ENCODE assay signal across 25 mouse cellular contexts in the genomic region with DNA sequence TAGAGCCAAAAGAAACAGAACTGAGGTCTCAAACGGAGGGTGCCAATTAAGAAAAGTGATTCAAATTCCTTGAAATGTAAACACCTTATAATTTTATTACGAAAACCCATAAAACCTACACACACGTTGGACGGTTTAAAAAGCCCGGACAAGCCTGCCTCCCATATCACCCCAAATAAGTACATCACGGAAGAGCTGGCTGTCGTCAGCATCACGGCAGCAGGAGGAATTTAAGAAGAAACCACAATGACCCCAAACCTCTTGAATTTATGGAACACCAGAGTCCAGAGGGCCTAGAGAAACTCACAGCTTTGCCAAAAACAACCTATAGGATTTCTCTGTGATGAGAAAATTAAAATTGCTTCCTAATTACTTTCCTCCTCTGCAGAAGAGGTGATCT. TPM values are rescaled to one million over a fixed set of nuclear protein-coding genes. Genes with fewer than 3 reads are reported as not detected.
A peak's percentile ranks its signal among the peaks of the same experiment; 100 is the strongest.
DNase-seq lines count a peak whose midpoint lies in the region; ATAC-seq and TF ChIP-seq lines count a peak whose summit lies in the region.
"Had no signal": no experiment of that assay in that cellular context is flagged by ENCODE, and none has a peak within 500 bp of the region (broad histone marks: within the 10 kb centered on the region; RNA-seq: fewer than 3 reads in every experiment).

No protein-coding gene starts in this region.

- H3K9ac ChIP-seq in intestine, embryonic 14.5 days (ENCODE audit: low read length), result no peak overlapping the region
- no peak overlapping the region for H3K9ac ChIP-seq in intestine, embryonic 15.5 days
- H3K9ac ChIP-seq in lung, embryonic 14.5 days, result no peak overlapping the region
- no peak overlapping the region for H3K9ac ChIP-seq in limb, embryonic 14.5 days (ENCODE audit: low read depth, low read length, severe bottlenecking)
- H3K9ac ChIP-seq: forebrain, embryonic 15.5 days; heart, embryonic 15.5 days; hindbrain, embryonic 14.5 days; liver, embryonic 15.5 days had no signal

- 25% methylated on average over 8 of the region's 8 CpGs for WGBS in intestine, embryonic 14.5 days
- 33% methylated on average over 8 of the region's 8 CpGs for WGBS in intestine, embryonic 15.5 days
- WGBS in lung, embryonic 14.5 days, result 33% methylated on average over 8 of the region's 8 CpGs
- WGBS in limb, embryonic 14.5 days, result 22% methylated on average over 8 of the region's 8 CpGs

- no peak for TF ChIP-seq POLR2A in limb, embryonic 14.5 days (IDR thresholded peaks at IDR 0.05; ENCODE audit: borderline replicate concordance, extremely low read depth, insufficient read depth, insufficient read length)

- H3K9me3 ChIP-seq in intestine, embryonic 14.5 days (ENCODE audit: control insufficient read depth, low read length), result no peaks in the 10 kb centered on the region
- no peaks in the 10 kb centered on the region for H3K9me3 ChIP-seq in intestine, embryonic 15.5 days
- no peaks in the 10 kb centered on the region for H3K9me3 ChIP-seq in lung, embryonic 14.5 days (ENCODE audit: low read depth, low read length)
- no peaks in the 10 kb centered on the region for H3K9me3 ChIP-seq in limb, embryonic 14.5 days (ENCODE audit: control insufficient read depth, low read length)
- H3K9me3 ChIP-seq: forebrain, embryonic 15.5 days; heart, embryonic 15.5 days; liver, embryonic 15.5 days had no signal

- H3K4me2 ChIP-seq in intestine, embryonic 14.5 days (ENCODE audit: low read length), result peak overlapping the region; percentile 33
- no peak overlapping the region for H3K4me2 ChIP-seq in intestine, embryonic 15.5 days (replicated peaks)
- 0 out of 2 replicates have a peak overlapping the region, but pooled peaks have one; percentile 4 for H3K4me2 ChIP-seq in lung, embryonic 14.5 days
- no peak overlapping the region for H3K4me2 ChIP-seq in limb, embryonic 14.5 days (replicated peaks; ENCODE audit: low read depth, low read length, severe bottlenecking)
- H3K4me2 ChIP-seq: forebrain, embryonic 15.5 days; heart, embryonic 15.5 days; hindbrain, embryonic 14.5 days; liver, embryonic 15.5 days; midbrain, embryonic 11.5 days had no signal

- H3K4me1 ChIP-seq in intestine, embryonic 14.5 days (replicated peaks; ENCODE audit: control insufficient read depth, insufficient read depth, low read length), result peaks cover 80% of the 10 kb centered on the region
- H3K4me1 ChIP-seq in intestine, embryonic 15.5 days (replicated peaks), result peaks cover 63% of the 10 kb centered on the region
- peaks cover 57% of the 10 kb centered on the region for H3K4me1 ChIP-seq in lung, embryonic 14.5 days (ENCODE audit: insufficient read depth)
- H3K4me1 ChIP-seq in limb, embryonic 14.5 days (ENCODE audit: control insufficient read depth, insufficient read depth, low read length), result peaks cover 60% of the 10 kb centered on the region
- H3K4me1 ChIP-seq: liver, embryonic 15.5 days had no signal

- ATAC-seq in intestine, embryonic 14.5 days (replicated peaks; ENCODE audit: low FRiP score, low TSS enrichment, low read depth), result no peak
- no peak for ATAC-seq in intestine, embryonic 15.5 days
- no peak for ATAC-seq in lung, embryonic 14.5 days (ENCODE audit: insufficient read depth)
- peak; percentile 77 for ATAC-seq in limb, embryonic 14.5 days (ENCODE audit: low FRiP score, low read depth)
- ATAC-seq: CD4-positive, CD25-positive, alpha-beta regulatory T cell, adult 4 months; forebrain, embryonic 15.5 days; inflammation-experienced regulatory T-cells, adult 6 months; lung, postnatal 0 days had no signal

- peak overlapping the region; percentile 58 for H3K27ac ChIP-seq in intestine, embryonic 14.5 days (ENCODE audit: low read depth)
- H3K27ac ChIP-seq in intestine, embryonic 15.5 days, result no peak overlapping the region
- no peak overlapping the region for H3K27ac ChIP-seq in lung, embryonic 14.5 days (ENCODE audit: low read depth)
- no peak overlapping the region for H3K27ac ChIP-seq in limb, embryonic 14.5 days (replicated peaks; ENCODE audit: low read depth, low read length)
- H3K27ac ChIP-seq: forebrain, embryonic 15.5 days; hindbrain, embryonic 14.5 days; layer of hippocampus, adult 2 months; liver, embryonic 15.5 days had no signal

- DNase-seq in intestine, embryonic 14.5 days (ENCODE audit: low spot score), result no peak
- no peak for DNase-seq in lung, embryonic 14.5 days
- DNase-seq in lung, postnatal 4 days, result no peak
- DNase-seq in limb, embryonic 14.5 days (ENCODE audit: low spot score), result peak; percentile 40
- no peak for DNase-seq in spleen, postnatal 14 days (ENCODE audit: low spot score in 2 of 2)
- no peak for DNase-seq in adrenal gland, adult 8-10 months
- DNase-seq: adrenal gland, postnatal 36 days; cerebellum, adult 9-11 months; heart, adult 18-20 months; heart, postnatal 4 days; kidney, postnatal 25 days; layer of hippocampus, postnatal 36 days; liver; right cerebral cortex, postnatal 4 days had no signal

- no peak for TF ChIP-seq CTCF in lung, embryonic 14.5 days (IDR thresholded peaks at IDR 0.05; ENCODE audit: low read depth)

- H3K36me3 ChIP-seq in intestine, embryonic 14.5 days (ENCODE audit: control insufficient read depth, insufficient read depth, low read length), result no peaks in the 10 kb centered on the region
- H3K36me3 ChIP-seq in intestine, embryonic 15.5 days, result no peaks in the 10 kb centered on the region
- H3K36me3 ChIP-seq in lung, embryonic 14.5 days (ENCODE audit: insufficient read depth), result no peaks in the 10 kb centered on the region
- H3K36me3 ChIP-seq in limb, embryonic 14.5 days (ENCODE audit: control insufficient read depth, insufficient read depth, low read length), result no peaks in the 10 kb centered on the region
- H3K36me3 ChIP-seq: forebrain, embryonic 15.5 days; heart, embryonic 15.5 days; liver, embryonic 15.5 days had no signal

- no peak overlapping the region for H3K4me3 ChIP-seq in intestine, embryonic 14.5 days (ENCODE audit: low read depth, low read length)
- no peak overlapping the region for H3K4me3 ChIP-seq in intestine, embryonic 15.5 days (replicated peaks)
- H3K4me3 ChIP-seq in lung, embryonic 14.5 days (ENCODE audit: low read depth, low read length), result no peak overlapping the region
- H3K4me3 ChIP-seq in limb, embryonic 14.5 days (replicated peaks; ENCODE audit: low read length), result no peak overlapping the region
- H3K4me3 ChIP-seq: forebrain, embryonic 15.5 days; heart, embryonic 15.5 days; layer of hippocampus, adult 2 months; liver, embryonic 15.5 days had no signal

- H3K27me3 ChIP-seq in intestine, embryonic 14.5 days (replicated peaks; ENCODE audit: control insufficient read depth, insufficient read depth, low read length), result no peaks in the 10 kb centered on the region
- H3K27me3 ChIP-seq in intestine, embryonic 15.5 days (replicated peaks), result no peaks in the 10 kb centered on the region
- no peaks in the 10 kb centered on the region for H3K27me3 ChIP-seq in lung, embryonic 14.5 days (ENCODE audit: insufficient read depth, low read length)
- no peaks in the 10 kb centered on the region for H3K27me3 ChIP-seq in limb, embryonic 14.5 days (ENCODE audit: control insufficient read depth, insufficient read depth, low read length)
- H3K27me3 ChIP-seq: forebrain, embryonic 15.5 days; heart, embryonic 15.5 days; liver, embryonic 15.5 days had no signal

RNA-seq across cellular contexts. Expression of a gene that starts 27.0 kb away (rescaled TPM):
- polyA plus RNA-seq in intestine, embryonic 14.5 days (2014; fragmentation: Nextera tagmentation; extraction: Ambion mirVana), result 15.5 and 18.5 TPM in 2 replicates
- 18.8 and 19.3 TPM in 2 replicates for polyA plus RNA-seq in intestine, embryonic 15.5 days (2015; fragmentation: Nextera tagmentation; extraction: Ambion mirVana)
- 16.2 and 18.2 TPM in 2 replicates for polyA plus RNA-seq in lung, embryonic 14.5 days (2014; fragmentation: Nextera tagmentation; extraction: Ambion mirVana)
- polyA plus RNA-seq in limb, embryonic 14.5 days (2012; rRNA removed), result 33.0 and 48.1 TPM in 2 replicates
- 19.0 and 22.5 TPM in 2 replicates for polyA plus RNA-seq in limb, embryonic 14.5 days (2014; fragmentation: Nextera tagmentation; extraction: Ambion mirVana)
- total RNA-seq in adrenal gland, adult 8-10 months (2022), result 1 to 10 TPM; 6.0 to 9.0 (median 6.8) TPM
- total RNA-seq: common myeloid progenitor, adult 5-6 weeks had no signal
- polyA plus RNA-seq: CD4-positive, CD25-positive, alpha-beta regulatory T cell, adult 4 months; inflammation-experienced regulatory T-cells, adult 6 months had no signal

Comparison
In these comparisons a context has a peak if more than half of its experiments do, and no peak if none do; other contexts are left out.
1. H3K4me2 ChIP-seq: peak in intestine, embryonic 14.5 days (single experiment) and lung, embryonic 14.5 days (single experiment); none in intestine, embryonic 15.5 days (single experiment) and limb, embryonic 14.5 days (single experiment).